Mouse (Mus musculus) C2C12 (cell line): ENCODE results near the gene Psmd9.

Source experiments
- CTCF ChIP-seq: IDR thresholded peaks from one replicate; pipeline ENCODE4 v1.5.1; 2011; ENCODE audit not compliant: control insufficient read depth, insufficient read depth, insufficient read length
- MAX ChIP-seq: IDR thresholded peaks from one replicate; pipeline ENCODE4 v1.6.1; 2011; ENCODE audit warnings: mild to moderate bottlenecking, control low read depth
- MYOD1 ChIP-seq: IDR thresholded peaks from one replicate; pipeline ENCODE4 v1.6.1; 2011; ENCODE audit warnings: low read depth; ENCODE audit not compliant: control insufficient read depth, insufficient read length
- MYOG ChIP-seq: IDR thresholded peaks from one replicate; pipeline ENCODE4 v1.6.1; 2011; ENCODE audit not compliant: control insufficient read depth, insufficient read length; ENCODE audit errors: extremely low read depth

DNA sequence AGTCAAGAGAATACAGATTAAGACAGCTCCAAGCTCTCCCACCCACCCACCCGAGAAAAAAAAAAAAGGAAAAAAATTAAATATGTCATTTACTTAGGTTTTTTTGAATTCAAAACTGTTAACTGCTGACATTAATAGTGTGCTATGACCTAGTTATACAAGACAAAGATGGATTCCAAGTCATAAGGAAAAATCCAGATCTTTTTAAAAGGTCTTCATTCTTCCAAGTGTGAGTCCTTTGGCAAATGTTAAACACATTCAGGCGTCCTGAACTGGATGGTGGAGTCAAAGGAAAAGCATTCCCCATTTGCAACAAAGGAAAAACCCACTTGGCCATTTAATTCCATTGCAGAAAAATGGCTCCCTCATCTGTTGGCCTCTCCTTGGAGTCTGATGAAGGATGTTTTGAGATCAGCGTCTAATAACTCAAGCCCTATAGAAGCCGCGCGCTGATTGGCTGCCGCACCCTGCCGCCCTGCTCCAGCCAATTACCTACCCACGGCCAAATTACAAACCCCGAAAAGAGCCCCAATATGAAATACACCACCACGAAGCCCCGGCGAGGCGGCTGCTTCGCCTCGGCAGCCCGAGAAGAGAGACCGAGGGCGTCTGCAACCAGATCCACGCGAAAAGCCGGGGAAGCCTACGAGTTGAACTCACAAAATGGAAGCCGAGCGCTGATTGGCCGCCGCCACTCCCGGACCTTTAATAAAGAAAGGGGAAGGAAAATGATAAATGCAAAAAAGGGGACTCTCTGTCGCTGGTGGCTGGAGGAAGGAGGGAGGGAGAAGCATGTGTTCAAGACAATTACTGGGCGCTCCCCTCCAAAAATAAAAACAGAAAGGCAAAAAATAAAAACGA, 28.3 kb upstream of the Psmd9 start:
- TF ChIP-seq MYOG (no peak), CTCF (no peak), MAX (peak; percentile 11), MYOD1 (no peak)
